Mouse (Mus musculus): Measurements from ENCODE around the gene Ccdc7a.
"Not testable (repeated sequence)": the region's sequence is repeated elsewhere in the genome, so short reads cannot be mapped to it uniquely, and the experiment has no call there.

Ccdc7a gene

GRCm38 (mm10) chr8:129065417-129065816 is at the start of gene Ccdc7a:
Ccdc7a (minus strand) TSS chr8:129065517.
- DNase-seq (ENCODE audit: low spot score) = not testable (repeated sequence)

- DNase-seq (ENCODE audit: low spot score) = not testable (repeated sequence)
Observed at GRCm38 (mm10) chr8:129066834-129067233, 1.5 kb upstream of the Ccdc7a start, which contains the start of gene Ccdc7b. Ccdc7b (plus strand) TSS chr8:129067134.

- no peak for DNase-seq (ENCODE audit: low spot score)
Observed at GRCm38 (mm10) chr8:128991389-128991788, 73.9 kb downstream of the Ccdc7a start.

GRCm38 (mm10) chr8:128948941-128949340 is 116.4 kb downstream of the Ccdc7a start:
- not testable (repeated sequence) for DNase-seq (ENCODE audit: low spot score)

GRCm38 (mm10) chr8:128941022-128941641 is 124.2 kb downstream of the Ccdc7a start:
- DNase-seq (ENCODE audit: low spot score) = not testable (repeated sequence)

GRCm38 (mm10) chr8:128933446-128933845 is 131.9 kb downstream of the Ccdc7a start:
- DNase-seq (ENCODE audit: low spot score) = no peak

- DNase-seq (ENCODE audit: low spot score) = no peak
Observed at GRCm38 (mm10) chr8:128882719-128883118, 182.6 kb downstream of the Ccdc7a start.

GRCm38 (mm10) chr8:128843749-128844148 is 221.6 kb downstream of the Ccdc7a start:
- no peak for DNase-seq (ENCODE audit: low spot score)

- DNase-seq (ENCODE audit: low spot score) = no peak
Observed at GRCm38 (mm10) chr8:128812521-128812920, 252.8 kb downstream of the Ccdc7a start.

- no peak for DNase-seq (ENCODE audit: low spot score)
Observed at GRCm38 (mm10) chr8:128798594-128798993, 266.7 kb downstream of the Ccdc7a start, which contains the start of gene Gm3952. Gm3952 (minus strand) TSS chr8:128798694.

GRCm38 (mm10) chr8:128735692-128736091 is 329.6 kb downstream of the Ccdc7a start:
- no peak for DNase-seq (ENCODE audit: low spot score)

GRCm38 (mm10) chr8:128734118-128734517 is 331.2 kb downstream of the Ccdc7a start:
- no peak for DNase-seq (ENCODE audit: low spot score)

- no peak for DNase-seq (ENCODE audit: low spot score)
Observed at GRCm38 (mm10) chr8:128732254-128732653, 333.1 kb downstream of the Ccdc7a start.

- DNase-seq (ENCODE audit: low spot score) = no peak
Observed at GRCm38 (mm10) chr8:128727213-128727612, 338.1 kb downstream of the Ccdc7a start.

GRCm38 (mm10) chr8:128724819-128725218 is 340.5 kb downstream of the Ccdc7a start:
- DNase-seq (ENCODE audit: low spot score) = no peak

- no peak for DNase-seq (ENCODE audit: low spot score)
Observed at GRCm38 (mm10) chr8:128716184-128716583, 349.1 kb downstream of the Ccdc7a start.

- DNase-seq (ENCODE audit: low spot score) = peak; percentile 40
Observed at GRCm38 (mm10) chr8:128709261-128709660, 356.1 kb downstream of the Ccdc7a start.

- DNase-seq (ENCODE audit: low spot score) = no peak
Observed at GRCm38 (mm10) chr8:128704836-128705235, 360.5 kb downstream of the Ccdc7a start.

GRCm38 (mm10) chr8:128704376-128704775 is 360.9 kb downstream of the Ccdc7a start:
- DNase-seq (ENCODE audit: low spot score) = no peak

- no peak for DNase-seq (ENCODE audit: low spot score)
Observed at GRCm38 (mm10) chr8:128697945-128698344, 367.4 kb downstream of the Ccdc7a start.

GRCm38 (mm10) chr8:128696701-128697397 is 368.5 kb downstream of the Ccdc7a start:
- no peak for DNase-seq (ENCODE audit: low spot score)

- DNase-seq (ENCODE audit: low spot score) = no peak
Observed at GRCm38 (mm10) chr8:128690056-128690455, 375.3 kb downstream of the Ccdc7a start.

GRCm38 (mm10) chr8:128688679-128689078 is 376.6 kb downstream of the Ccdc7a start:
- no peak for DNase-seq (ENCODE audit: low spot score)

Measured in yolk sac, embryonic 10.5 days (tissue).